Mouse (Mus musculus): ENCODE measurements at regions not wholly inside any gene's neighbourhood (a gene's known extent, or its start where the extent isn't known, plus 50 kb on each side); places are given as distances from the start of the nearest gene placed in this dataset.

GRCm38 (mm10) chr10:29802637-29803036 is 267.0 kb upstream of the Rspo3 start:
- Histone ChIP-seq H3K4me3 (ENCODE audit: insufficient read depth, low read length) (no peak overlapping the region), H3K27ac (ENCODE audit: insufficient read depth, low read length) (no peak overlapping the region), H3K4me1 (ENCODE audit: control insufficient read depth, insufficient read depth, low read length) (no peaks in the 10 kb centered on the region)
- TF ChIP-seq POLR2A (IDR thresholded peaks at IDR 0.05; ENCODE audit: extremely low read depth, insufficient read depth, low read length) (no peak), CTCF (IDR thresholded peaks at IDR 0.05; ENCODE audit: extremely low read depth, insufficient read depth, low read length) (no peak)

GRCm38 (mm10) chr10:29794663-29795062 is 259.0 kb upstream of the Rspo3 start:
- H3K4me3 ChIP-seq (ENCODE audit: insufficient read depth, low read length) = no peak overlapping the region
- TF ChIP-seq POLR2A (IDR thresholded peaks at IDR 0.05; ENCODE audit: extremely low read depth, insufficient read depth, low read length) (no peak), CTCF (IDR thresholded peaks at IDR 0.05; ENCODE audit: extremely low read depth, insufficient read depth, low read length) (no peak)
- no peaks in the 10 kb centered on the region for H3K4me1 ChIP-seq (ENCODE audit: control insufficient read depth, insufficient read depth, low read length)
- no peak overlapping the region for H3K27ac ChIP-seq (ENCODE audit: insufficient read depth, low read length)

GRCm38 (mm10) chr10:29786220-29786810 is 250.6 kb upstream of the Rspo3 start:
- Histone ChIP-seq H3K27ac (ENCODE audit: insufficient read depth, low read length) (no peak overlapping the region), H3K4me1 (ENCODE audit: control insufficient read depth, insufficient read depth, low read length) (no peaks in the 10 kb centered on the region), H3K4me3 (ENCODE audit: insufficient read depth, low read length) (no peak overlapping the region)
- TF ChIP-seq CTCF (IDR thresholded peaks at IDR 0.05; ENCODE audit: extremely low read depth, insufficient read depth, low read length) = no peak

GRCm38 (mm10) chr10:29736677-29737076 is 201.0 kb upstream of the Rspo3 start:
- Histone ChIP-seq H3K4me3 (ENCODE audit: insufficient read depth, low read length) (no peak overlapping the region), H3K4me1 (ENCODE audit: control insufficient read depth, insufficient read depth, low read length) (no peaks in the 10 kb centered on the region), H3K27ac (ENCODE audit: insufficient read depth, low read length) (no peak overlapping the region)
- TF ChIP-seq POLR2A (IDR thresholded peaks at IDR 0.05; ENCODE audit: extremely low read depth, insufficient read depth, low read length) (no peak), CTCF (IDR thresholded peaks at IDR 0.05; ENCODE audit: extremely low read depth, insufficient read depth, low read length) (no peak)

- no peak overlapping the region for H3K27ac ChIP-seq (ENCODE audit: insufficient read depth, low read length)
- no peaks in the 10 kb centered on the region for H3K4me1 ChIP-seq (ENCODE audit: control insufficient read depth, insufficient read depth, low read length)
- TF ChIP-seq CTCF (IDR thresholded peaks at IDR 0.05; ENCODE audit: extremely low read depth, insufficient read depth, low read length) (no peak), POLR2A (IDR thresholded peaks at IDR 0.05; ENCODE audit: extremely low read depth, insufficient read depth, low read length) (no peak)
- no peak overlapping the region for H3K4me3 ChIP-seq (ENCODE audit: insufficient read depth, low read length)
Observed at GRCm38 (mm10) chr10:29725319-29725718, 189.7 kb upstream of the Rspo3 start.

GRCm38 (mm10) chr10:29710967-29711366 is 175.3 kb upstream of the Rspo3 start:
- Histone ChIP-seq H3K27ac (ENCODE audit: insufficient read depth, low read length) (no peak overlapping the region), H3K4me3 (ENCODE audit: insufficient read depth, low read length) (no peak overlapping the region), H3K4me1 (ENCODE audit: control insufficient read depth, insufficient read depth, low read length) (no peaks in the 10 kb centered on the region)
- TF ChIP-seq POLR2A (IDR thresholded peaks at IDR 0.05; ENCODE audit: extremely low read depth, insufficient read depth, low read length) (no peak), CTCF (IDR thresholded peaks at IDR 0.05; ENCODE audit: extremely low read depth, insufficient read depth, low read length) (no peak)

- Histone ChIP-seq H3K27ac (ENCODE audit: insufficient read depth, low read length) (no peak overlapping the region), H3K4me1 (ENCODE audit: control insufficient read depth, insufficient read depth, low read length) (no peaks in the 10 kb centered on the region), H3K4me3 (ENCODE audit: insufficient read depth, low read length) (no peak overlapping the region)
- TF ChIP-seq CTCF (IDR thresholded peaks at IDR 0.05; ENCODE audit: extremely low read depth, insufficient read depth, low read length) (no peak), POLR2A (IDR thresholded peaks at IDR 0.05; ENCODE audit: extremely low read depth, insufficient read depth, low read length) (no peak)
Observed at GRCm38 (mm10) chr10:29708653-29709052, 173.0 kb upstream of the Rspo3 start.

GRCm38 (mm10) chr10:29693009-29693935 is 157.6 kb upstream of the Rspo3 start:
- H3K4me1 ChIP-seq (ENCODE audit: control insufficient read depth, insufficient read depth, low read length) = no peaks in the 10 kb centered on the region
- TF ChIP-seq CTCF (IDR thresholded peaks at IDR 0.05; ENCODE audit: extremely low read depth, insufficient read depth, low read length) = no peak
- TF ChIP-seq POLR2A (IDR thresholded peaks at IDR 0.05; ENCODE audit: extremely low read depth, insufficient read depth, low read length) = no peak
- no peak overlapping the region for H3K4me3 ChIP-seq (ENCODE audit: insufficient read depth, low read length)
- no peak overlapping the region for H3K27ac ChIP-seq (ENCODE audit: insufficient read depth, low read length)

GRCm38 (mm10) chr10:29689529-29689928 is 153.9 kb upstream of the Rspo3 start:
- H3K4me1 ChIP-seq (ENCODE audit: control insufficient read depth, insufficient read depth, low read length) = no peaks in the 10 kb centered on the region
- H3K4me3 ChIP-seq (ENCODE audit: insufficient read depth, low read length) = no peak overlapping the region
- TF ChIP-seq CTCF (IDR thresholded peaks at IDR 0.05; ENCODE audit: extremely low read depth, insufficient read depth, low read length) (no peak), POLR2A (IDR thresholded peaks at IDR 0.05; ENCODE audit: extremely low read depth, insufficient read depth, low read length) (no peak)
- no peak overlapping the region for H3K27ac ChIP-seq (ENCODE audit: insufficient read depth, low read length)

- Histone ChIP-seq H3K4me1 (ENCODE audit: control insufficient read depth, insufficient read depth, low read length) (no peaks in the 10 kb centered on the region), H3K27ac (ENCODE audit: insufficient read depth, low read length) (no peak overlapping the region), H3K4me3 (ENCODE audit: insufficient read depth, low read length) (no peak overlapping the region)
- TF ChIP-seq CTCF (IDR thresholded peaks at IDR 0.05; ENCODE audit: extremely low read depth, insufficient read depth, low read length) (no peak), POLR2A (IDR thresholded peaks at IDR 0.05; ENCODE audit: extremely low read depth, insufficient read depth, low read length) (no peak)
Observed at GRCm38 (mm10) chr10:29686982-29687381, 151.3 kb upstream of the Rspo3 start.
